Mouse (Mus musculus) embryonic facial prominence, embryonic 15.5 days (tissue): ENCODE results near the gene Ptprn2. TPM values are rescaled to one million over a fixed set of nuclear protein-coding genes. Genes with fewer than 3 reads are reported as not detected.

Source experiments
- ATAC-seq: fragments of 200-750 bp; cut with Nextera tagmentation; 2 replicates; pipeline ENCODE4 v1.8.0; 2017; ENCODE audit warnings: low read depth, moderate TSS enrichment; ENCODE audit not compliant: insufficient number of reproducible peaks, low FRiP score, low TSS enrichment
- H3K27ac ChIP-seq: fragments of 300-500 bp; sonication (generic); replicated peaks from 2 replicates; pipeline ENCODE4 v1.5.1; 2015; ENCODE audit warnings: mild to moderate bottlenecking, inconsistent platforms
- H3K27me3 ChIP-seq: fragments of 300-500 bp; sonication (generic); 2 replicates; pipeline ENCODE4 v1.6.1; 2015; ENCODE audit warnings: inconsistent platforms
- H3K36me3 ChIP-seq: fragments of 300-500 bp; sonication (generic); 2 replicates; pipeline ENCODE4 v1.6.1; 2015; ENCODE audit warnings: mild to moderate bottlenecking, inconsistent platforms
- H3K4me1 ChIP-seq: fragments of 300-500 bp; sonication (generic); 2 replicates; pipeline ENCODE4 v1.6.1; 2015; ENCODE audit warnings: inconsistent platforms
- H3K4me2 ChIP-seq: fragments of 300-500 bp; sonication (generic); replicated peaks from 2 replicates; pipeline ENCODE4 v1.6.1; 2015; ENCODE audit warnings: mild to moderate bottlenecking, inconsistent platforms
- H3K4me3 ChIP-seq: fragments of 300-500 bp; sonication (generic); replicated peaks from 2 replicates; pipeline ENCODE4 v1.5.1; 2015; ENCODE audit warnings: mild to moderate bottlenecking, inconsistent platforms
- H3K9ac ChIP-seq: fragments of 300-500 bp; sonication (generic); 2 replicates; pipeline ENCODE4 v1.6.1; 2015; ENCODE audit warnings: inconsistent platforms
- H3K9me3 ChIP-seq: fragments of 300-500 bp; sonication (generic); replicated peaks from 2 replicates; pipeline ENCODE4 v1.6.1; 2016; ENCODE audit warnings: inconsistent platforms
- WGBS: fragments of 180-500 bp; shearing (Covaris S2); methylation state at CpG from one replicate; pipeline ENCODE4 v1.1.7; 2015; 5-methylcytosine and 5-hydroxymethylcytosine counted together
- polyA plus RNA-seq: library from polyadenylated mRNA; unstranded; fragments of >200 nt; fragmentation: Nextera tagmentation; extraction: Ambion mirVana; gene quantifications from 2 replicates; pipeline ENCODE4 v1.2.1, GENCODE M21; 2015

Ptprn2 gene
- polyA plus RNA-seq, 1 experiment from 2014 or later = 0.12 TPM

GRCm38 (mm10) chr12:116740141-116740540 lies 254.6 kb downstream of the Ptprn2 start:
- 90% methylated on average over 5 of the region's 5 CpGs for WGBS
- H3K36me3 ChIP-seq = no peaks in the 10 kb centered on the region
- ATAC-seq = no peak

GRCm38 (mm10) chr12:116741300-116741699 lies 255.8 kb downstream of the Ptprn2 start:
- no peak overlapping the region for H3K9ac ChIP-seq
- no peaks in the 10 kb centered on the region for H3K4me1 ChIP-seq
- H3K4me3 ChIP-seq = no peak overlapping the region
- H3K36me3 ChIP-seq = no peaks in the 10 kb centered on the region
- H3K27ac ChIP-seq = no peak overlapping the region
- no peak for ATAC-seq
- H3K9me3 ChIP-seq = no peaks in the 10 kb centered on the region
- H3K4me2 ChIP-seq = no peak overlapping the region
- no peaks in the 10 kb centered on the region for H3K27me3 ChIP-seq

More at GRCm38 (mm10) chr12:116740141-116740540, 254.6 kb downstream of the Ptprn2 start:
- Histone ChIP-seq H3K4me3 (no peak overlapping the region), H3K9me3 (no peaks in the 10 kb centered on the region), H3K27ac (no peak overlapping the region), H3K4me2 (no peak overlapping the region), H3K4me1 (no peaks in the 10 kb centered on the region), H3K27me3 (no peaks in the 10 kb centered on the region), H3K9ac (no peak overlapping the region)

GRCm38 (mm10) chr12:116746401-116746800 lies 260.9 kb downstream of the Ptprn2 start:
- WGBS = 90% methylated on average over 2 of the region's 2 CpGs
- Histone ChIP-seq H3K9me3 (no peaks in the 10 kb centered on the region), H3K9ac (no peak overlapping the region), H3K4me2 (no peak overlapping the region), H3K4me1 (no peaks in the 10 kb centered on the region), H3K4me3 (no peak overlapping the region), H3K36me3 (no peaks in the 10 kb centered on the region), H3K27me3 (no peaks in the 10 kb centered on the region), H3K27ac (no peak overlapping the region)
- ATAC-seq = no peak

GRCm38 (mm10) chr12:116752784-116753183 lies 267.3 kb downstream of the Ptprn2 start:
- H3K27ac ChIP-seq = no peak overlapping the region
- no peaks in the 10 kb centered on the region for H3K9me3 ChIP-seq
- H3K4me1 ChIP-seq = no peaks in the 10 kb centered on the region
- H3K4me2 ChIP-seq = no peak overlapping the region
- no peak overlapping the region for H3K4me3 ChIP-seq
- WGBS = 85% methylated on average over 1 of the region's 1 CpGs
- no peak for ATAC-seq
- no peaks in the 10 kb centered on the region for H3K36me3 ChIP-seq
- H3K27me3 ChIP-seq = no peaks in the 10 kb centered on the region
- no peak overlapping the region for H3K9ac ChIP-seq

GRCm38 (mm10) chr12:116763961-116764360 lies 278.4 kb downstream of the Ptprn2 start:
- Histone ChIP-seq H3K4me1 (no peaks in the 10 kb centered on the region), H3K9ac (no peak overlapping the region), H3K27ac (no peak overlapping the region), H3K27me3 (no peaks in the 10 kb centered on the region), H3K9me3 (0 out of 2 replicates have a peak, but pooled peaks cover 3% of the 10 kb centered on the region), H3K4me3 (no peak overlapping the region), H3K36me3 (no peaks in the 10 kb centered on the region), H3K4me2 (no peak overlapping the region)
- ATAC-seq = no peak

- WGBS = 59% methylated on average over 6 of the region's 6 CpGs
- no peak for ATAC-seq
- H3K36me3 ChIP-seq = no peaks in the 10 kb centered on the region
Measured at GRCm38 (mm10) chr12:116770911-116771310, 285.4 kb downstream of the Ptprn2 start.

GRCm38 (mm10) chr12:116771493-116771892 lies 286.0 kb downstream of the Ptprn2 start:
- ATAC-seq = no peak
- WGBS = 73% methylated on average over 4 of the region's 4 CpGs
- Histone ChIP-seq H3K4me2 (no peak overlapping the region), H3K36me3 (no peaks in the 10 kb centered on the region), H3K4me1 (no peaks in the 10 kb centered on the region), H3K4me3 (no peak overlapping the region), H3K27ac (no peak overlapping the region), H3K9me3 (no peaks in the 10 kb centered on the region), H3K9ac (no peak overlapping the region), H3K27me3 (no peaks in the 10 kb centered on the region)

More at GRCm38 (mm10) chr12:116770911-116771310, 285.4 kb downstream of the Ptprn2 start:
- Histone ChIP-seq H3K9me3 (no peaks in the 10 kb centered on the region), H3K4me3 (no peak overlapping the region), H3K27me3 (no peaks in the 10 kb centered on the region), H3K27ac (no peak overlapping the region), H3K9ac (no peak overlapping the region), H3K4me2 (no peak overlapping the region), H3K4me1 (no peaks in the 10 kb centered on the region)

- no peak for ATAC-seq
- Histone ChIP-seq H3K9me3 (no peaks in the 10 kb centered on the region), H3K9ac (no peak overlapping the region), H3K4me2 (no peak overlapping the region), H3K27me3 (no peaks in the 10 kb centered on the region), H3K4me1 (no peaks in the 10 kb centered on the region), H3K36me3 (no peaks in the 10 kb centered on the region), H3K4me3 (no peak overlapping the region), H3K27ac (no peak overlapping the region)
- WGBS = 49% methylated on average over 7 of the region's 7 CpGs
Measured at GRCm38 (mm10) chr12:116772081-116772566, 286.6 kb downstream of the Ptprn2 start.

- no peaks in the 10 kb centered on the region for H3K36me3 ChIP-seq
- WGBS = 87% methylated on average over 3 of the region's 3 CpGs
Measured at GRCm38 (mm10) chr12:116773344-116773743, 287.8 kb downstream of the Ptprn2 start.

GRCm38 (mm10) chr12:116776447-116776846 lies 290.9 kb downstream of the Ptprn2 start:
- 86% methylated on average over 8 of the region's 8 CpGs for WGBS
- ATAC-seq = no peak
- H3K9ac ChIP-seq = no peak overlapping the region

More at GRCm38 (mm10) chr12:116773344-116773743, 287.8 kb downstream of the Ptprn2 start:
- no peak overlapping the region for H3K4me2 ChIP-seq
- no peak overlapping the region for H3K4me3 ChIP-seq
- no peaks in the 10 kb centered on the region for H3K9me3 ChIP-seq
- no peaks in the 10 kb centered on the region for H3K27me3 ChIP-seq
- ATAC-seq = no peak
- no peak overlapping the region for H3K27ac ChIP-seq
- no peak overlapping the region for H3K9ac ChIP-seq
- no peaks in the 10 kb centered on the region for H3K4me1 ChIP-seq

GRCm38 (mm10) chr12:116778095-116779090 lies 292.9 kb downstream of the Ptprn2 start:
- H3K4me2 ChIP-seq = no peak overlapping the region
- H3K4me3 ChIP-seq = no peak overlapping the region
- no peaks in the 10 kb centered on the region for H3K4me1 ChIP-seq
- H3K9ac ChIP-seq = no peak overlapping the region
- no peak for ATAC-seq
- H3K27me3 ChIP-seq = no peaks in the 10 kb centered on the region
- no peaks in the 10 kb centered on the region for H3K9me3 ChIP-seq
- H3K27ac ChIP-seq = no peak overlapping the region
- 51% methylated on average over 4 of the region's 4 CpGs for WGBS
- H3K36me3 ChIP-seq = no peaks in the 10 kb centered on the region

More at GRCm38 (mm10) chr12:116776447-116776846, 290.9 kb downstream of the Ptprn2 start:
- no peak overlapping the region for H3K27ac ChIP-seq
- H3K9me3 ChIP-seq = no peaks in the 10 kb centered on the region
- H3K4me2 ChIP-seq = no peak overlapping the region
- no peak overlapping the region for H3K4me3 ChIP-seq
- H3K36me3 ChIP-seq = no peaks in the 10 kb centered on the region
- H3K4me1 ChIP-seq = no peaks in the 10 kb centered on the region
- H3K27me3 ChIP-seq = no peaks in the 10 kb centered on the region
